Mouse (Mus musculus) left cerebral cortex, postnatal 4 days (tissue): ENCODE data around the gene Prps1l3. TPM values are rescaled to one million over a fixed set of nuclear protein-coding genes. Genes with fewer than 3 reads are reported as not detected.
A peak's percentile ranks its signal among the peaks of the same experiment; 100 is the strongest.
"Not testable (repeated sequence)": the region's sequence is repeated elsewhere in the genome, so short reads cannot be mapped to it uniquely, and the experiment has no call there.

Experiments
- DNase-seq: peaks from one replicate; pipeline ENCODE4 v3.0.0-alpha.2; 2022
- intact Hi-C: fragments of 180-260 bp; cut with DNase I; formaldehyde crosslinking; loops from one replicate; pipeline ENCODE4 v1.15.1; 2025
- total RNA-seq, 2 experiments: library from RNA; stranded (reverse); gene quantifications; 2 replicates each; pipeline ENCODE4 v1.2.3; 2021

The Prps1l3 gene
- 10 to 100 TPM; 13.4 to 14.3 TPM for total RNA-seq

DNA sequence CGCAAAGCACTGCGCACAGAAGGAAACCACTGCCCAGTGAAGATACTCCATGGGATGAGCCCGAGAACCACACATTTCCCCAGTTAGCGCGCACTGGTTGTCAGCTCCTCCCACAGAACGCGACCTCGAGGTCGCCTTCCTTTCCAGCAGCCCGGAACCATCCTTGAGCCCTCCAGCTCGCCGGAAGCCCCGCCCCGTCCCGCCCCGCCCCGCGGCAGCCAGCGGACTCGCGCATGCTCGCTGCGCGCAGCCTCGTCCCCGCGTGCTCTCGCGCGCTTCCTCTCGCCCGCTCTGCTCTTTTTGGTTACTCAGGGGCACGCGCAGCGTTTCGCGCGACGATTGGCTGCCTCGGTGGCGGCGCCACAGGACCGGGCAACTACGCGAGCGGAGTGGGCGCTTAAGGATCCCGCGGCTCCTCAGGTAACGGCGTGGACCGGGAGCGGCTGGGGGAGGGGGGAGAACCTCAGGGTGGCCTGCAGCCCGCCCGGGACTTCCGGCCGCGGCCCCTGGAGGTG is at the start of gene Prps1l3, which contains the start of gene Mipol1:
Gene Prps1l3 (plus strand): TSS at position 221 of the 515 bp plus-strand sequence.
Gene Mipol1 (plus strand): TSS at position 236 of the 515 bp plus-strand sequence.
- peak; percentile 93 for DNase-seq
- intact Hi-C loops, result no loop called here

DNA sequence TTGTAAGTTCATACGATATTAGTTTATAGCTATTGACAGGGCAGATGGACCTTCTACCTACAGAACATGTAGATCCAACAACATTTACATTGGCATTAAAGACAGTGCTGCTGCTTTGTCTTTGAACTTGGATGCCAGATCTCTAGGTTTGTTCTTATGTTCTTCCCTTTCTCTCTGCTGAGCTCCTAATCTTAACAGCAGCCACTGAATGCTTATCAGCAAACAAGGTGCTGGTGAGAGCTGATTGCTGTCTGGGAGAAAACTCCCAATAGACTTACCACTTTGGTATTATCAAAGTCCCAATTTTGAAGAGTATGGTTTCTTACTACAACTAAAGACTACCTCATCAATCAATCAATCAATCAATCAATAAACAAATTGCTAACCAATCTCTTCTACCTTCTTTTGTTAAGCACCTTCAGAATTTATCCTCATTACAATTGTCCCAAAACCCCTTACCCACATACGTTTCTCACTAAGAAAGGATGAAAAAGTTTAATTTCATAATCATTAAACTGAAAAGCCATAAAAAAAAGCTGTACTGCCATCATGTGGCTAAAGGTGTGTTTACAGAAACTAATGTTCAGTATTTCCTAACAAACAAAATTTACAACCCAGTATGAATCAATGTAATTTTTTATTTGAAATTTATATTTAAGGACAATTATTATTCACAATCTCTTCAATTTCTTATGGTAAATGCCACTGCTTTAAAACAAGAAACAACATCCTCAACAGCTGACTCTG is 45.6 kb upstream of the Prps1l3 start:
- intact Hi-C loops, result loop anchor here (10.0 kb wide), 1 partner anchor 500 kb away; no protein-coding TSS in a partner anchor
- no peak for DNase-seq

DNA sequence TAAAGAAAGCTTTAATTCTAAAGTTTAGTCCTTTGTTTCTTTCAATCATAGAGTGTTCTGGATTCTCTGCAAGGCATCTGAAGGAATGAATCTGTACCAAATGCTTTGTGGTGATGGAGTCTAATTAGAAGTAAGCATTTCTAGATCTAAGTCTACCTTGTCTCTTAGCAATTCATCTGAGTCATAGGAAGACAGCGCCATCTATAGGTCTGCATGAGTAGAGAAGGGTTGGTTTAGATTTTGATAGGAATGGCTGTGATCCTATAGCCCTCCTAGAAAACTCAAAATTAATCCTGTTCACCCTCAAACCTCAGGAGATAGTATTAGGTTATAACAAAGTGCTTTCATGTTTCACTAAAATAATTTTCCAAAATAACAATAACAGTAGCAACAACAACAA is 44.7 kb upstream of the Prps1l3 start:
- intact Hi-C loops, result loop anchor here (10.0 kb wide), 1 partner anchor 501 kb away; no protein-coding TSS in a partner anchor
- no peak for DNase-seq

DNA sequence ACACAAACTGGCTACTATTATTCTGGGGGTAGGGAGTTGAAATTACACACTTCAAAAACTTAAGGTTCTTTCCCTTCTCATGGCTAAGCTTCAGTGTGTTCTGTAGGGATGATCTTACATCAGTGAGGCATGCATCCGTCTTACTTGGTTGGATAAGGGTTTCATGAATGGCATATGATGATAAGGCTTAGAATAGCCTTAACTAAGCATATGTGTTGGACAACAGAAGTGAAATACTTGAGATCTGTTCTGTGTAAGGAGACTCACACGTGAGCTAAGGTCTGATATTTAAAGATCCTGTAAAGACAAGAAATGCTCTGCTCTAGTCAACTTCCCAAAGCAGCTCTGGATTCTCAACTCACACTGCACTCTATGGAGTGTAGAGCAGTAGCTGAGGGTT is 44.1 kb upstream of the Prps1l3 start:
- DNase-seq, result no peak
- intact Hi-C loops, result loop anchor here (10.0 kb wide), 1 partner anchor 501 kb away; no protein-coding TSS in a partner anchor

DNA sequence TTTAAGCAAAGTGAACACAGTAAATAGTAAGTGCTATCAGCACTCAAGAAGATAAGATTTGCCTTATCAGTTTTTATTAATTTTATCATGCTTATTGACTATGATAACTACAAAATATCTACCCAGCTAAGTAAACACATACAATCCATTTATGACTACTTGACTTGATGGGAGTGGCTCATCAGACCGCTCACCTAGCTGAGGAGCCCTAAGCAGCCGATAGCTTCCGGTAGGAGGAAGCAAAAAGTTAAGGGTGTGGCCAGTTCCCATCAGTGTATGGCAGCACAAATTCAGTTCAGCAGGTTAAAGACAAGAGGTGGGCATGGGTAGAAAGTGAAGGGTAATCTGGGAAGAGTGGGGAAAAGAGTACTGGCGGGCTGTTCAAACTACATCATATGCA is 43.2 kb upstream of the Prps1l3 start:
- no peak for DNase-seq
- intact Hi-C loops, result loop anchor here (10.0 kb wide), 1 partner anchor 502 kb away; no protein-coding TSS in a partner anchor

DNA sequence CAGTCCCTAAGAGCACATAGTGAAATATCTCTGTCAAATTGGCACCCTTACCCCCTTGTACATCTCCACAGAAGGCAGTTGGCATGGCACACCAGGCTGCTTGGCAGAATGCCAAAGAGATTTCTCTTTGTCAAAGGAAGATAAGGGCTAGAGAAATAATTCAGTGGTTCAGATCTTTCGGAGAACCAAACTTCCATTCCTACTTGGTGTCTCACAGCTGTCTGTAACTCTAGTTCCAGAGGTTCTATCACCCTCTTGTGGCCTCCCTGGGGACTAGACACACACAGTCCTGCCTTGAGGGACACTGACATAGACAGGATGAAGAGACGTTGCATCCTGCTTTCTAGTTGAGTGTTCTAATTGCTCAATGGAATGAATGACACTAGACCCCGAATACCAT is 35.6 kb upstream of the Prps1l3 start:
- peak; percentile 43 for DNase-seq
- intact Hi-C loops, result no loop called here

DNA sequence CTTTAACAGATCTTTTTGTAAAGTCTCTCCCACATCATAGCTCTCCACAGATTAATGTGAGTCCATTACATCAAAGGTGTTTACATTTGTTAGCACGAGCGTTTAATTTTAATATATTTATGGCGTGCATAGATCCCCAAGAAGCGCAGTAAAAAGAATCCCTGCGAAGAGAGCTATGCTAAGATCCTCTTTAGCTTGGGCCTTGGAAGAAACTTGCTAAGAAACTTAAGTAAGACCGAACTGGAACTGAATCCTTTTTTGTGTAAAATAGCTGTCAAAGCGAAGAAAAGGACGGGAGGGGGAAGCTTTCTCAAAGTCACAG is 34.0 kb upstream of the Prps1l3 start:
- intact Hi-C loops, result no loop called here
- DNase-seq, result no peak

DNA sequence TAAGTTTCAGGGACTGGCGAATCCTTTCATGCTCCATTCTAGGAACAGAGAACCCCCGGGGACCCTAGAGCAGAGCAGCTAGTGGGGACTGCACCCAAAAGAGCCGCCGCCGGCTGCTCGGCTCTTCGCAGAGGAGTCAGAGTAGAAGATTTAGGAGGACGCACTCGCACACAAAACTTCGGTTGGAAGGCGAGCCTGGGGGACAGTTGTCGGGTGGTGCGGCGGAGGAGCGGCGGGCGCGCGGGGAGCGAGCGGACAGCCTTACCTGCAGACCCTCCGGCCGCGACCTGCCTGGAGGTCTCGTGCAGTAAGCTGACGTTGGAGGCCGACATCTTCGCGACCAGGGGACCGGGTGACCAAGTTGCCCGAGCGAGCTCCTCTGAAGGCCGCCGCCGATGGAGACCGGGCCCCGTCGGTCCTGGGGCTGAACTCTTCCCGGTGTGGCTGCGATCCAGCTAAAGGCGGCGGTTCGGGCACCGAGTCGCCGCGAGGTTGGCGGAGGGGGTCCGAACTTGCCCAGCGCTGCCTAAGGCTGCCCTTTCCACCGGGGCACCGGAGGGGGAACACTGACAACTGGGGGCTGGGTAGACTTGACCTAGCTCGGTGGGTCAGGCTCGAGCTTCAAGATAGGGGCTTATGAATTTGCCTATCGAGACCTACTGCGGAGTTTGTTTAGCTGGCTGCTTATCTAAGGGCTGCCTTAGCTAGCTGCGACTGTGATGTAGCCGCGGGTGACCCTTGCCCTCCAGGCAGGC is 33.4 kb upstream of the Prps1l3 start:
- DNase-seq, result peak; percentile 13
- intact Hi-C loops, result no loop called here

DNA sequence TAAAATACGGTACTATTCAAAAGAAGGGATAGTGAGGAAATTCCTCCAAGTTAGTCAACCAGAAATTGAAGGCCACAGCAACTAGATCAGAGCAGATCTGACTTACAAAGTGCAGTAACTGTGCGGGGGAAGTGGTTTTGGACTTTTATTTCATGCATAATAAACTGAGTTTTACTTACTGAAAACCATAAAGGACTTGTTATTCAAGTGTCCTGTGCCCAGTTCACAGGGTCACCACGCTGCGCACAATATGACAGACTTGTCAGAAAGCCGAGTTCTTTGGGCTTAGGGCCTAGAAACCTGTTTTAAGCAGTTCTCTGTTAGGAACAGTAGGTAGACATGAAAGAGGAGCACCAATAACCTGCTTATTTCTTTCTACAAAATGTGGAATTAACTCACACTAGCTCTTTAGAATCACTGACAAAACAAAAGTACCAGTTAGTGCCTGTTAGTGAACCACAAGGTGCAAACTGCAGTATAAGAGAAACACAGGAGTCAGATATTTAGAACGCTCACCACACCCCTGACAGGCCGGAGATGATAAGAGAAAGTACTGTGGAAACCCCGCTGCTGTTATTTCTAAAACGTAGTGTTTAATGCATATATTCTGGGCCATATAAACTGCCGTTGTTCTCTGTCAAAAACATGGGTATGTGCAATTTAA is 32.7 kb upstream of the Prps1l3 start, which contains the start of gene Slc25a21:
Gene Slc25a21 (minus strand): TSS at position 110 of the 664 bp plus-strand sequence.
- no peak for DNase-seq
- intact Hi-C loops, result no loop called here

DNA sequence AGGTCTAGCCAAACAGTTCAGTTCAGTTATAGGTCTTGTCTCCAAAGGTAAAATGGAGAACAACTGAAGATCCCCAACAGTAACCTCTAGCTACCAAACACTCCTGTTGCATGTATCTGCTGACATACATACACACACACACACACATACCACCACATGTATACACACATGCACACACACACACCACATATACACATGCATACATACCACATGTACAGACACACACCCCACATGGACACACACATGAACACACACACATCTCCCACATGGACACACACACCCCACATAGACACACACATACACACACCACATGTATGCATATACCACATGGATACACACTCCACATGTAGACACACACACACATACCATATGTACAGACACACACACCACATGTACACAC is 31.9 kb upstream of the Prps1l3 start:
- DNase-seq, result no peak
- intact Hi-C loops, result no loop called here

DNA sequence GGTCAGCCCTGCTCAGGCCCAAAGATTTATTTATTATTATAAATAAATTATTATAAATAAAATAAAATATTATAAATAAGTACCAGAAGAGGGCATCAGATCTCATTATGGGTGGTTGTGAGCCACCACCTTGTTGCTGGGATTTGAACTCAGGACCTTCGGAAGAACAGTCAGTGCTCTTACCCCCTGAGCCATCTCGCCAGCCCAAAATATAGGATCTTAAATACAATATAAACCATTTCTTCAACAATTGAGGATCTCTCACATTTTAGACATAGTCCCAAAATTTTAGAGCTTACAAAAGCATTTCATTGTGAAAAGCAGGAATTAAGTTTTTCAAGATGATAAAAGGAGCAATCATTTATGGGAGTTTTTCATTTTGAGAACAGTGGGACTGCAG is 30.8 kb upstream of the Prps1l3 start:
- intact Hi-C loops, result no loop called here
- DNase-seq, result no peak

DNA sequence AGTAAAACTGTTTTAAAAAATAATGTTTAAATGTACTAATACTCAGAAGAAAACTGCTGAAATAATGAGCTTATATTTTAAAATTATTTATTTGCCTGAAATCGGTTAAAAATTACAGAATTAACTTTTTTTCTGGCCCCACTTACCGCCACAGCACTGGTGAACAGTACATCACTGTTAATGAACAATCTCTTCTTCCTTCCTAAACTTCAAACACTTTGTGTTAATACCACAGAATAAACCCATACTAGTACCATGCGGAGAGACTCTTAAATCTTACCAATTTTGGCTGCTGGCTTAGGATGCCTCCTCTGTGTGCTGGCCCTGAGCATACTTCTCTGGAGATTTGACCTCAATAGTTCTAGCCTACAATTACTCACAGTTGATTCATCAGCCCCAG is 28.3 kb upstream of the Prps1l3 start:
- no peak for DNase-seq
- intact Hi-C loops, result no loop called here

DNA sequence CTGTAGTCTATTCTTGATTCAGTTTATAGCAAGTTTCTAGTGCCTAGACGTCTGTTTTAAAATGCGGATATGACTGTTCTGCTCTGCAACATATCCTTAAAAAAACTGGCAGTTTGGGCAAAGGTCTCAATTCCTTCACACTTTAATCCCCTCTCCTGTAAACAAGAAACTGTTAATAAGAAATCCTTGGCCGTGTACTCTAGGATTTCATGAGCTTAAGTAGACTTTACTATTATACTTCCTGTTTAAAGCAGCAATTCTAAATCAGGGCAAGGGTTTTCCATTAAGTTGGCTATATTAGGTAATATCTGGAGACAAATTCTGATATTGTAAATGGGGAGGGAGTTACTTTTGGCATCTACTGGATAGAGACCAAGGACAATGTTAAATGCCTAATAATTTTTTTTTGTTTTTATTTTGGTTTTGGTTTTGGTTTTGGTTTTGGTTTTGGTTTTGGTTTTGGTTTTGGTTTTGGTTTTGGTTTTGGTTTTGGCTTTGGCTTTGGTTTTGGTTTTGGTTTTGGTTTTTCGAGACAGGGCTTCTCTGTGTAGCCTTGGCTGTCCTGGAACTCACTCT is 25.8 kb upstream of the Prps1l3 start:
- DNase-seq, result no peak
- intact Hi-C loops, result no loop called here

DNA sequence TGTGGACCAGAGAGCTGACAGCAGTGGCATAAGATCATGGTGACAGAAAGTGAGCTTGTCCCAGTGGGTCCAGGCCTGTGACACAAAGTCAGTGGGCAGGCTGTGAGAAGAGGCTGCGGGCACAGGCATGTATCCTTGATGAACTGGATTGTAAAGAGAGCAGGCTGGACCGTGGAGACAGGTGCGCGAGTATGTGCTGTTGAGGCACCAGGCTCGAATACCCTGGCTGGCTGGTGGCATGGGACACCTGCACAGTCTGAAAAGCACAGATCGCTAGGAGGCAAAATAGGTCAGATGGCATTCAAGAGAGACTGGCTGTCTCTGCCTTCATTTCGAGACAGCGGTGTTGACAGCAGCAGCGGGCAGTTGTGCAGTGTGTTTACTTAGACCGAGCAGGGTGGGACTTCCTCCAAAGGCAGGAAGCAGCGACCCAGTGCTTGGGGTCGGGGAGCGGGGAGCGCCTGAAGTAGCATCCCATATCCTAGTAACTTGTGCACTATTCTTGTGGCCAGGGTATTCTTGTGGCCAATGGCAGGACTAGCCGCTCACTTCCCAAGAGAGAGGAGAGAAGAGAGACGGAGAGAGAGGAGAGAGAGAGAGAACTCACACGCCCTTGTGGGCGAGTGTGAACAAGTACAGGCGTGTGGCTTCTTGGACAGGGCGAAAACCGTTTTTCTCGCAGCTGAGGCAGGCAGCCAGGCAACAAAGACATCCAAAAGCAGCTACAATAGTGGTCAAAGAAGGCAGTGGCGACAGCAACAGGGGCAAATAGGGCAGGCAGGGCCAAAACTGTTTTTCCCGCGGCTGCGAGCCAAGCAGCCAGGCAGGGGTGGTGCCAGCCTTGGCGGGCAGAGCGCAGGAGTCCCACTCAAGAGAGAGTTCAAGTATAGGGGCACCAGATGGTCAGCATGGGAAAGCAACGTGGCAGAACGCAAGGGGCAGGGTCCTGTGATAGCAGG is 18.6 kb upstream of the Prps1l3 start:
- intact Hi-C loops, result no loop called here
- peak; percentile 80 for DNase-seq

DNA sequence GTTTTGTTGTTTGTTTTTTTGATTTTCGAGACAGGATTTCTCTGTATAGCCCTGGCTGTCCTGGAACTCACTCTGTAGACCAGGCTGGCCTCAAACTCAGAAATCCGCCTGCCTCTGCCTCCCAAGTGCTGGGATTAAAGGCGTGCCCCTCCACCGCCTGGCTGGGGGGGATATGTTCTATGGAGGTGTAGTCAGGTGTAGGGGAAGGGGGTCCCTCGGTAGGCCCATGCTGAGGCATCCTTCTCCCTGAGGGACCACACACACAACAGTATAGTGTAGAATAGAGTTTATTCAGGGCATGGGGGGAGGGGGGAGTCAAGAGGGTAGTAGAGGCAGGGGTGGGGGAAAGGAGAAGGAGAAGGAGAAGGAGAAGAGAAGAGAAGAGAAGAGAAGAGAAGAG is 17.7 kb upstream of the Prps1l3 start:
- intact Hi-C loops, result not testable (repeated sequence)
- peak; percentile 1 for DNase-seq

DNA sequence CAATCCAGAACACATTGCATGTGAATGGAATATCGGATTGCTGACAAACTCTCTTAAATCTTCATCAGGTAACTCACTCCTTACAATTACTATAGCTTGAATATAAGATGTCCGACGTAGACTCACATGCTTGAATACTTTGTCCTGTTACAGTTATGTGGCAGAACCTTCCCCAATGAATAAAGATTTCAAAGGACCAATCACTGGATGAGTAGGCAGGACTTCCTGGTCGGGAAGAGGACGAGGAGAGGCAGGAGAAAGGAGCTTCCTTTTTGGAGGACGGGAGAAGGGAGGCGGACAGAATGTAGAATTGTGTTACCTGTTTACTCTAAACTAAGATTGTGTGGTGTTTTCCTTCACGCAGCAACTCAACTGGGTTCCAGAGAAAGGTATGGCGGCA is 3.8 kb upstream of the Prps1l3 start:
- DNase-seq, result no peak
- intact Hi-C loops, result no loop called here

DNA sequence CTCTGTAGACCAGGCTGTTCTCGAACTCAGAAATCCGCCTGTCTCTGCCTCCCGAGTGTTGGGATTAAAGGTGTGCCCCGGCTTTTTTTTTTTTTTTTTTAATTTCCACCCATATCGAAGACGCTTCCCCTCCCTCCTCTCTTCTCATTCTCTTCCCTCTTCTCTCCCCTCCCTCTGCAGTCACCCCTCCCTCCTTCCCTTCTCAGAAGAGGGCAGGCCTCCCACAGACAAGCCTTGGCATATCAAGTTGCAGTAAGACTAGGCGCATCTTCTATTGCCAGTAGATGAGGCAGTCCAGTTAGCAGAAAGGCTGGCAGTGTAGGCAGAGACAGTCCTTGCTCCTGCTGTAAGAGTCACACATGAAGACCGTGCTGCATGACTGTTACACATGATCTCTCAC is 2.4 kb upstream of the Prps1l3 start:
- intact Hi-C loops, result no loop called here
- DNase-seq, result no peak

DNA sequence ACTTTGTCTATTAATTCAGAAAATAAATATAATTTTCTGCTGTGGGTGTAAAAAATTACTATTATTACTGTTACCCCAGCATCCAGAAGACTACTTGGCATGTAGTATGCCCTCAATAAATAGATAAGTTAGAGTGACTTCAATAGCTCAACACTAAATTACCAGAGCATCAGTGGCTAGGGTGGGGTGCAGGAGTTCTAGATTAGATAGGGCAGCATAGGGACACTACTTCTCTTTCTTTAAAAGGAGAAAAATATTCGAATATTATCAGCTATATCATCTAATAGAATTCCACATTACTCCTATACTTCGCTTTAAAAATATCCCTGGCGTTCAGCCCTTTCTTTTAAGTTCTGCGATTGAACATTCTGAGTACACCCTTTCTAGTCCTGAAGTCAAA is 509 bp upstream of the Prps1l3 start:
- intact Hi-C loops, result no loop called here
- DNase-seq, result no peak

DNA sequence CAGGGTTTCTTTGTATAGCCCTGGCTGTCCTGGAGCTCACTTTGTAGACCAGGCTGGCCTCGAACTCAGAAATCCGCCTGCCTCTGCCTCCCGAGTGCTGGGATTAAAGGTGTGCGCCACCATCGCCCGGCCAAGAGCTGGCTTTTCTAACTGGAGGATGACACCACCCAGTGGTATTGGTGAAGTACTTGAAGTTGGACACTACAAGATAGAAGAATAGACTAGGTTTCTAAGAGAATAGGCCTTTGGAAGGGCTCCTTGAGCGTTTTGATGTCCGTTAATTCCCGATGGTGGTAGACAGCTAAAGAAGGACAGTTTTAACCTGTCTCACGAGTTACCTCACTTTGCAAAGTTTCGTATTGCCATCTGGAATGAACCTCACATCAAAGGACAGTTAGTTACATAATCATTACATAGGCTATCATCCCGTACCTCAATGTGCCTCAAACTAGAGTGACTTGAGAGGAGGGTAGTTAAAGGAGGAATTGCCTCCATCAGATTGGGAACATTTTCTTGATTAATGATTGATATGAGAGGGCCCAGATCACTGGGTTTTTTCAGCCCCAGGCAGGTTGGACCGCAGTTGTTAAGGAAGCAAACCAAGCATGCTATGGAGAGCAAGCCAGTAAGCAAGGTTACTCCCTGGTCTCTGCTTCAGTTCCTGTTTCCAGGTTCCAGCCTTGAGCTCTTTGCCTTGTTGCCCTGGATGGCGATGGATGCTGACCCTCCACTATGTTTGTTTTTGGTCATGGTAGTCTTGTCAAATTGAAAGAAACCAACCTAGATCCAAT is 1.1 kb downstream of the Prps1l3 start:
- peak; percentile 14 for DNase-seq
- intact Hi-C loops, result no loop called here
